Mouse (Mus musculus) forebrain, embryonic 12.5 days (tissue): ENCODE data around the gene Hmgb2. TPM values are rescaled to one million over a fixed set of nuclear protein-coding genes. Genes with fewer than 3 reads are reported as not detected.
A peak's percentile ranks its signal among the peaks of the same experiment; 100 is the strongest.
"Not testable (repeated sequence)": the region's sequence is repeated elsewhere in the genome, so short reads cannot be mapped to it uniquely, and the experiment has no call there.

ENCODE experiments used
- ATAC-seq: fragments of 200-750 bp; cut with Nextera tagmentation; 2 replicates; pipeline ENCODE4 v1.8.0; 2017; ENCODE audit warnings: moderate TSS enrichment; ENCODE audit not compliant: low FRiP score
- H3K27ac ChIP-seq: fragments of 300-500 bp; sonication (generic); 2 replicates; pipeline ENCODE4 v1.5.1; 2016; ENCODE audit warnings: mild to moderate bottlenecking
- H3K27me3 ChIP-seq: fragments of 300-500 bp; sonication (generic); 2 replicates; pipeline ENCODE4 v1.6.1; 2016; ENCODE audit warnings: mild to moderate bottlenecking
- H3K36me3 ChIP-seq: fragments of 300-500 bp; sonication (generic); replicated peaks from 2 replicates; pipeline ENCODE4 v1.6.1; 2016; ENCODE audit warnings: mild to moderate bottlenecking
- H3K4me1 ChIP-seq: fragments of 300-500 bp; sonication (generic); 2 replicates; pipeline ENCODE4 v1.6.1; 2016
- H3K4me2 ChIP-seq: fragments of 300-500 bp; sonication (generic); 2 replicates; pipeline ENCODE4 v1.6.1; 2016; ENCODE audit warnings: mild to moderate bottlenecking, moderate library complexity
- H3K4me3 ChIP-seq: fragments of 300-500 bp; sonication (generic); replicated peaks from 2 replicates; pipeline ENCODE4 v1.5.1; 2016; ENCODE audit warnings: mild to moderate bottlenecking
- H3K9ac ChIP-seq: fragments of 300-500 bp; sonication (generic); 2 replicates; pipeline ENCODE4 v1.6.1; 2016; ENCODE audit warnings: mild to moderate bottlenecking
- H3K9me3 ChIP-seq: fragments of 300-500 bp; sonication (generic); 2 replicates; pipeline ENCODE4 v1.6.1; 2016
- WGBS: fragments of 180-500 bp; shearing (Covaris S2); methylation state at CpG from one replicate; pipeline ENCODE4 v1.1.7; 2016; 5-methylcytosine and 5-hydroxymethylcytosine counted together
- polyA plus RNA-seq: library from polyadenylated mRNA; unstranded; fragments of >200 nt; fragmentation: Nextera tagmentation; extraction: Ambion mirVana; gene quantifications from 2 replicates; pipeline ENCODE4 v1.2.1, GENCODE M21; 2016

Gene Hmgb2
- polyA plus RNA-seq, 1 experiment from 2014 or later = 740 TPM

DNA sequence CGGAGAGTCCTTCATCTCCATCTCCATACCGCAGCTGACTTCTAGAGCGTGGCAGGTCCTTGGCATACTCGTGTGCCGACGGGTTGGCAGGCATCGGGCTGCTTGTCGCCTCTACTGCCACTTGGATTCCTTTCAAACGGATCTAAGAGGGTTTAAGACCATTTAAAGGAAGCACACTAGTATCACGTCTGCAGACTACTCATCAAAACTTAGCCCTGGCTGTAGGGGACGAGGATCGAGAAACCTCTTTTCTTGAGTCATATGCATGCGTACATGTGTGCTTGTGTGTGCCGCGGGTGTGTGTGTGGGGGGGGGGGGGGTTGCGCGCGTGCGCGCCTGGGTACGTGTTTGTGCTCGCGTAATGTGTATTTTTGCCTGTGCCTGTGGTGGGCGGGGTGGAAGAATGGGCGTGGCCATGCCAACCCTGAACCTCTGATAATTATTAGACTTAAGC, 23.4 kb upstream of the Hmgb2 start:
- WGBS = under 1% methylated on average over 24 of the region's 25 CpGs
- ATAC-seq = peak; percentile 50

DNA sequence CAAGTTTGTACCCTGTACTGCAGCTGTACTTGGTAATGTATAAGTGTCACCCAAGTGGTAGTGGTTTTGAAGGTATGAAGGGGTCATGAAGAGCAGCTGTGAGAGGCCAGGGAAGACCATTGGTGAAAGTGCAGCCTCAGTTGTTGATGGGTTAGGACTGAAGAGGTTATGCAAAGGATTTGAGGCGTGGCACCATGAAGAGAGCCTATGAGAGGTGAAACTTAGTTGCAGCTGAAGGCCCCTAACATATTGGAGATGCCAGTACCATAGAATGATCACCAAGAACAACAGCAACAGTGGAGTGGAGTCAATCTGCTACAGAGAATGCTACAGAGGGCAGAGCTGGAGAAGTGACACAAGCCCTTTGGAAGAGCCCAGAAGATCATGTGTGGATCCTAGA, 22.3 kb upstream of the Hmgb2 start:
- Histone ChIP-seq H3K27me3 (no peaks in the 10 kb centered on the region), H3K4me2 (no peak overlapping the region), H3K9me3 (no peaks in the 10 kb centered on the region), H3K4me1 (peaks cover 11% of the 10 kb centered on the region), H3K4me3 (no peak overlapping the region), H3K27ac (no peak overlapping the region), H3K9ac (no peak overlapping the region), H3K36me3 (no peaks in the 10 kb centered on the region)
- WGBS = 96% methylated on average over 1 of the region's 1 CpGs
- no peak for ATAC-seq

More for the DNA sequence above, 23.4 kb upstream of the Hmgb2 start:
- peaks cover 4% of the 10 kb centered on the region for H3K36me3 ChIP-seq
- H3K4me3 ChIP-seq = peak overlapping the region; percentile 98
- H3K4me1 ChIP-seq = peaks cover 11% of the 10 kb centered on the region
- H3K27me3 ChIP-seq = no peaks in the 10 kb centered on the region
- no peaks in the 10 kb centered on the region for H3K9me3 ChIP-seq
- H3K27ac ChIP-seq = peak overlapping the region; percentile 99
- peak overlapping the region; percentile 71 for H3K4me2 ChIP-seq
- H3K9ac ChIP-seq = peak overlapping the region; percentile 91

DNA sequence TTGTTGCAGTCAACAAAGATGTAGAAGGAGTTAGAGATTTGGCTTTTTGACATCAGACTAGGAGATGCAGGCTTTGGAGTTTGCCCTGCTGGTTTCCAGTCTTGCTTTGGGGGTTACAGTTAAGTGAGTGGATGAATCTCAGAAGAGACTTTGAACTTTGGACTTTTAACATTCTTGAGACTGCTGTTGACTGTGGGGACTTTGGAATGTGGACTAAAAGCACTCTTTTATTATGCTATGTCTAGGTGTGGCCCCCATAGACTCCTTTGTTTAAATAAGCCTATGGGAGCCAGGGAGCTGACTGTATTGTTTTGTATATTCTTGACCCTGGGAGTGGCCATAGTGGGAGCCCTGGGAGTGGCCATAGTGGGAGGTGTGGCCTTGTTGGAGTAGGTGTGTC, 21.8 kb upstream of the Hmgb2 start:
- H3K27me3 ChIP-seq = no peaks in the 10 kb centered on the region
- H3K36me3 ChIP-seq = no peaks in the 10 kb centered on the region
- ATAC-seq = no peak
- no peak overlapping the region for H3K27ac ChIP-seq
- no peak overlapping the region for H3K4me2 ChIP-seq
- H3K9me3 ChIP-seq = no peaks in the 10 kb centered on the region
- no peak overlapping the region for H3K9ac ChIP-seq
- H3K4me3 ChIP-seq = no peak overlapping the region
- H3K4me1 ChIP-seq = peaks cover 11% of the 10 kb centered on the region

DNA sequence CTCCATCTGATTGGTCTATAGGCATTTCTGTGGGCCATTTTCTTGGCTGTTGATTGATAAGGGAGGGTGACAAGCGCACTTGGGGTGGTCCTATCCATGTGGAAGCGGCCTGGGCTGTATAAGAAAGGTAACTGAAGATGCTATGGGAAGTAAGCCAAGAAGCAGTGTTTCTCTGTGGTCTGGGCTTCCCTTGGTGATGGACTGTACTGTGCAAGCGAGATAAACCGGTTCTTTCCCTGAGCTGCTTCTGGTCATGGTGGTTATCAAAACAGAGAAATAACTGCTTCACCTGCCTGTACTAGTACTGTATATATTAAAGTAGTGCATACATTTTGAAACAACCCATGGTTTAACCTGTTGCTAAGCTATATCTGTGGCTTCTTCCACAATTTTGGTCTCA, 19.8 kb upstream of the Hmgb2 start:
- Histone ChIP-seq H3K4me2 (no peak overlapping the region), H3K27ac (no peak overlapping the region), H3K9me3 (no peaks in the 10 kb centered on the region), H3K27me3 (no peaks in the 10 kb centered on the region), H3K9ac (no peak overlapping the region), H3K4me1 (0 out of 2 replicates have a peak, but pooled peaks cover 4% of the 10 kb centered on the region), H3K36me3 (no peaks in the 10 kb centered on the region), H3K4me3 (no peak overlapping the region)
- ATAC-seq = no peak
- 95% methylated on average over 4 of the region's 4 CpGs for WGBS

DNA sequence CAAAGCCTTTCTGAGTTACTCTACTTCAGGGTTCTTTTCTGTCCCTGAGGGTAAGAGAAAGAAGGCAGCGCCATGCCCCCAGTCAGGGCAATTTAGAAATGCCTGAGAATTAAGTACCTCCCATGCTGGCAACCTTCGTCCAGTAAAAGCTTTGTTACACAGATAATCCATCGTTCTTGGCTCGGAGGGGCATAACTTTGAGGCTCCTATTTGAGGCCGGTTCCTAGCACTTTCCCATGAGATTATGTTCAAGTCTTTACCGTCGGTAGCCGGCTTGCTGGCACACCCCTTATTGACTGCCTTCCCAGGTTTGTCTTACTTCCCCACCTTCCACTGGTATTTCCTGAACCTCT, 13.2 kb upstream of the Hmgb2 start:
- Histone ChIP-seq H3K36me3 (no peaks in the 10 kb centered on the region; the same call in 1 of the 2 replicates), H3K4me2 (peak overlapping the region; percentile 28), H3K9me3 (no peaks in the 10 kb centered on the region), H3K27me3 (no peaks in the 10 kb centered on the region), H3K27ac (peak overlapping the region; percentile 74), H3K9ac (no peak overlapping the region), H3K4me3 (no peak overlapping the region), H3K4me1 (peaks cover 13% of the 10 kb centered on the region; the same call in 1 of the 2 replicates)
- ATAC-seq = peak; percentile 54; the same call in 1 of the 2 replicates
- WGBS = 46% methylated on average over 8 of the region's 8 CpGs

DNA sequence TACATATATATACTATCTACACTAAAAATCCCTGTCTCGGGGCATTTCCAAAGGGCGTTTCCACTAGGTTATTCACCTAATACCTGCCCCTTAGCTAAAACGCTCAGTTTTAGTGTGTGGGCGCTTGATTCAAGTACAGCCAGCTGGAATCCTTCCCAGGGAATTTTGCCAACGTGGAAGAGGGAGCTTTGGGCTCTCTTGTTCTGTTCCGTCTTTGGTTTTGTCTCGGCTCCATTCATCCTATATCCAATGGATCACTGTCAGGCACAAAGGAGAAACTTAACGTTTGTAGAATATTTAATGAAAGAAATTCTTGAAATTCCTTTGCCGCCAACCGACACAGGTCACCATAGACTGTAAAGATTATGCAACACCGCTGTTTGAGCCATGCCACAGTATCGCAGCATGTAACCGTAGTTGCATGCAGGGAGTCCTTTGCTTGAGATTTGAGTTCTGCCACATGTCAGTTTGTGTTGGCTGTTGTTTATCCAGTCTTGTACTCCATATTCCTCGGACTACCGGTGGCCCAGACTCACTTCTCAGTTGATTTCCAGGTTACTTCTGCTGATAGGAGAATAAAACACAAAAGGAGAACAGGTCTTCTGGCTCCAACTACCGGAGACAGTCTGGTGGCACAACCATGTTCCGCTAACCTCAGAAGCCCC, 12.7 kb upstream of the Hmgb2 start:
- ATAC-seq = peak; percentile 68; the same call in 1 of the 2 replicates
- WGBS = 41% methylated on average over 17 of the region's 17 CpGs
- Histone ChIP-seq H3K4me2 (peak overlapping the region; percentile 28), H3K27me3 (no peaks in the 10 kb centered on the region), H3K27ac (peak overlapping the region; percentile 74), H3K4me3 (no peak overlapping the region), H3K4me1 (peaks cover 13% of the 10 kb centered on the region; the same call in 1 of the 2 replicates), H3K9ac (no peak overlapping the region), H3K9me3 (no peaks in the 10 kb centered on the region), H3K36me3 (no peaks in the 10 kb centered on the region; the same call in 1 of the 2 replicates)

DNA sequence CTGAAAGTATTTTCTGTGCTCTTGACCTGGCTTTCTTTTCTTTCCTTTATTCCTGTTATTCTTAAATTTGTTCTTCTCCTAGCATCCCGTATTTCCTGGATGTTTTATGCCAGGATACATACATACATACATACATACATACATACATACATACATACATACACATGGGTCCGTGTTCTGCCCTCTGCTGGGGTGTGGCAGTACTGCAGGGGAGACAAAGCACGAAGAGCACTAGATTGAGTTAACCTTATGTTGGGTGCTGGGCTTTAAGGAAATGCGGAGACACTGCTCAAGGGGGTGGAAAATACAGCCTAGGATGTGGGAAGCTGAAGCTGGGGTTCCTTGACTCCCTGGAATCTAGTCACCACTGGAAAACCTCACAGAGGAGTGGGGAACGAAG, 8.1 kb upstream of the Hmgb2 start:
- no peak overlapping the region for H3K27ac ChIP-seq
- no peaks in the 10 kb centered on the region for H3K27me3 ChIP-seq
- no peaks in the 10 kb centered on the region for H3K9me3 ChIP-seq
- peak; percentile 48; the same call in 1 of the 2 replicates for ATAC-seq
- H3K36me3 ChIP-seq = no peaks in the 10 kb centered on the region; the same call in 1 of the 2 replicates
- peaks cover 9% of the 10 kb centered on the region; the same call in 1 of the 2 replicates for H3K4me1 ChIP-seq
- no peak overlapping the region for H3K4me3 ChIP-seq
- no peak overlapping the region for H3K4me2 ChIP-seq
- no peak overlapping the region for H3K9ac ChIP-seq
- WGBS = 55% methylated on average over 5 of the region's 5 CpGs

DNA sequence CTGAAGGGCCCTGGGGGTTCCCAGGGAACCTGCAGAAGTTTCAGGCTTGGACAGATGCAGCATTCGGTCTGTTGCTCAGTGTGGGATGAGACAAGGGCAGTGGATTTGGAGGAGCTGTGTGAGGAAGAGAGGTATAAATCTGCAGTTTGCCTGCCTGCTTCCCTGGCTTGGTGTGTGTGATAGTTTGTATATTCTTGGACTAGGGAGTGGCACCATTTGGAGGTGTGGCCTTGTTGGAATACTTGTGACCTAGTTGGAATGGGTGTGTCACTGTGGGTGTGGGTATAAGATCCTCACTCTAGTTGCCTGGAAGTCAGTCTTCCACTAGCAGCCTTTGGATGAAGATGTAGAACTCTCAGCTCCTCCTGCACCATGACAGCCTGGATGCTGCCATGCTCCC, 6.2 kb upstream of the Hmgb2 start:
- H3K27ac ChIP-seq, H3K9me3 ChIP-seq, H3K27me3 ChIP-seq, H3K9ac ChIP-seq, H3K36me3 ChIP-seq, H3K4me2 ChIP-seq, ATAC-seq, H3K4me3 ChIP-seq, H3K4me1 ChIP-seq: not testable (repeated sequence)
- WGBS = 96% methylated on average over 1 of the region's 1 CpGs

DNA sequence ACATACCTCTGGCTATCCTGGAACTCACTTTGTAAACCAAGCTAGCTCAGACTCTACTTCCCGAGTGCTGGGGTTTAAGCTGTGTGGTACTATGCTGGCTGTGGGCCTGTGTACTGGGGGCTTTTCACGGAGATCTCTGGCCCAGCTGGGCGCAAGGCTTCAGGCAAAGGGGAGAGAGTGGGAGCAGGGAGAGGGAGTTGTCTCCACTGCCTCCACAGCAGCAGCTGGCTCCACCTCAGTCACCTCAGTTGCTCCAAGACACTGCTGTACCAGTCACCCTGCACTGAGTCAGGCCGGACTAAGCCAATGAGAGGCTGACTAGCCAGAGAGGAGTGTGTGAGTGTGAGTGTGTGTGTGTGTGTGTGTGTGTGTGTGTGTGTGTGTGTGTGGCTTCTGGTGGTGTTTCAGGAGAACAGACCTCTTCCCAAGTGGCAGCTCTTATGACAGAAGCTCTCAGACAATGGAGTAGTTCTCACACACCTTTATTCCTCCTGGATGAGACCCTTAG, 4.1 kb upstream of the Hmgb2 start:
- H3K9me3 ChIP-seq = no peaks in the 10 kb centered on the region
- WGBS = 92% methylated on average over 4 of the region's 4 CpGs
- H3K4me3 ChIP-seq = no peak overlapping the region
- no peak overlapping the region for H3K4me2 ChIP-seq
- no peak overlapping the region for H3K27ac ChIP-seq
- no peak for ATAC-seq
- H3K9ac ChIP-seq = no peak overlapping the region
- H3K4me1 ChIP-seq = peaks cover 11% of the 10 kb centered on the region
- no peaks in the 10 kb centered on the region; the same call in 1 of the 2 replicates for H3K36me3 ChIP-seq
- no peaks in the 10 kb centered on the region for H3K27me3 ChIP-seq

DNA sequence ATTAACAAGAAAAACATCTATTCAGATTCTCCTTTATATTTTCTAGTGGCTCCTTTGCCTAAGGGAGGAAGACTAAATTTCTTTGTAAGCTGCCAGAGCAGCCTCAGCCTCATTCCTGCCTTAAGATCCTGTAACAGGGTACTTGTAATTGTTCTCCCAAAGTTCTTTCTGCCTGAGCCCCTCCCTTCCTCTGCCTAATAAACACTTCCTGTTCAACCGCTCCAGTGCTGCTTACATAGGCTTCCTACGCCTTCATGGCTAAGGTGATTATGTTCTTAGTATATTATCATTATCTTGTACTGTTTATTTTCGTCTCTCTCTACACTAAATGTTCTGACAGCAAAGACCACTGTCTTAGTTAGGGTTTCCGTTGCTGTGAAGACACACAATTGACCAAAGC, 3.0 kb upstream of the Hmgb2 start:
- 89% methylated on average over 4 of the region's 4 CpGs for WGBS
- Histone ChIP-seq H3K36me3 (peaks cover 4% of the 10 kb centered on the region; the same call in 1 of the 2 replicates), H3K9me3 (no peaks in the 10 kb centered on the region), H3K27me3 (no peaks in the 10 kb centered on the region), H3K9ac (no peak overlapping the region), H3K4me2 (no peak overlapping the region), H3K4me1 (peaks cover 13% of the 10 kb centered on the region), H3K27ac (no peak overlapping the region), H3K4me3 (no peak overlapping the region)
- ATAC-seq = no peak

DNA sequence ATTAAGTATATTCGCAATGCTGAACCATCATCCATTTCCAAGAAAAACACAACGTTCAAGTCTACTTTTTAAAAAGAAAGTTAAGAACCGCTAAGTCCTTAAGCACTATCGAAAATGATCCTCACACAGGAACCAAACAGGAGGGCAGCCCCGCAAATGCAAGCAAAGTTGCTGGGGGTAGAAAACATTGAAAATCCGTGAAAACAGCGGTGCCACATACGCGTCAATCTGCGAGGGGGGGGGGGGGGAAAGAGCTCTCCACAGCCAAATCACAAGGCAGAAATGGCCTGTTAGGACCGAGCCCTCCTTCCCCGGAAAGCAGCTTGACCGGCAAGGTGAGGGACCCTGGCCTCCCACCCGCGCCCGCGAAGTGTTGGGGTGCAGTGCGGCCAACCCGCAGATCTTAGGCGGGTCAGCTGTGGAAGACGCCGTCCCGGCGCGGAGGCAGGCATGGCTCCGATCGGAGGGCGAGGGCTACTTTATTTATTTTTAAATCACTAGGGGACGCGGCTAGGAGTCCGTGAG, 854 bp upstream of the Hmgb2 start:
- H3K27ac ChIP-seq = peak overlapping the region; percentile 94
- WGBS = 1% methylated on average over 31 of the region's 31 CpGs
- peaks cover 14% of the 10 kb centered on the region for H3K36me3 ChIP-seq
- peaks cover 13% of the 10 kb centered on the region for H3K4me1 ChIP-seq
- no peaks in the 10 kb centered on the region for H3K27me3 ChIP-seq
- H3K9ac ChIP-seq = peak overlapping the region; percentile 91
- peak overlapping the region; percentile 93 for H3K4me2 ChIP-seq
- H3K9me3 ChIP-seq = no peaks in the 10 kb centered on the region
- ATAC-seq = no peak
- H3K4me3 ChIP-seq = peak overlapping the region; percentile 89

DNA sequence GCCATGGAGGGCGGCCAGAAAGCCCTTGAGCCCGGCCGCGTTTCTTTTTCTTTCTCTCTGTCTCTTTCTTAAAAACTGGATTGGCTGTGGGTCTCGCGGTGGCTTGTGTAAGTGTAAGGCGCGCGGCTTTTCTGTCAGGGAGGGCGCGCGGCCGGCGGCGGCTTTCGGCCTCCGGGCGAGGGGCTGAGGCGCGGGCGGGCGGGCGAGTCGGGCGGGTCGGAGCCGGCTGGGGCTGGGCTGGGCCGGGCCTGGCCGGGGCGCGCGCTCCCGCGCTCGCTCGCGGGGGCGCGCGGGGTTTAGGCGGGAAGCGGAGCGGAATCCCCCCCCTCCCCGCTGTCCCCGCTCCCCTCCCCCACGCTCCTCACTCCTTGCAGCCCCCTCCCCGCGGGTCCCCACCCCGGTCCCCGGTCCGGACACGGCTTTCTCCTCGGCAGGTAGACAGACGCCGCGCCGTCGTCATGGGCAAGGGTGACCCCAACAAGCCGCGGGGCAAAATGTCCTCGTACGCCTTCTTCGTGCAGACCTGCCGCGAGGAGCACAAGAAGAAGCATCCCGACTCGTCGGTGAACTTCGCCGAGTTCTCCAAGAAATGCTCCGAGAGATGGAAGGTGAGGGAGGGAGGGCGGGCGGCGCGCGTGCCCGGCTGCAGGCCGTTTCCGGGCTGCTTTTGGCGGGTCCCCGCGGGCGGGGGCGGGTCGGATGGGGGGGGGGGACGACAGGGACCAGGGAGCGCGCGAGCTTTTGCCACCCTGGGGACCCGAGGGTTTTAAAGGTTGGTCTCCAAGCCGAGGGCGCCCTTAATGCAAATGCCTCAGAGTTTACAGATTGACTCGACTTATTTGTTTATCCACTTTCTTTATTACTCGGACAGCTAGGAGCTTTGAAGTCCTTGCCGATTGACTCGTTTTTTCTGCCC, 692 bp downstream of the Hmgb2 start:
- Histone ChIP-seq H3K27me3 (no peaks in the 10 kb centered on the region), H3K9me3 (no peaks in the 10 kb centered on the region), H3K4me3 (peak overlapping the region; percentile 89), H3K9ac (peak overlapping the region; percentile 99), H3K4me2 (peak overlapping the region; percentile 93), H3K36me3 (peaks cover 24% of the 10 kb centered on the region), H3K27ac (peak overlapping the region; percentile 100), H3K4me1 (peaks cover 13% of the 10 kb centered on the region)
- peak; percentile 60 for ATAC-seq
- WGBS = 0% methylated on average over 68 of the region's 96 CpGs
